Mouse (Mus musculus) neural tube, embryonic 15.5 days (tissue): ENCODE measurements around the gene 5031439G07Rik. TPM values are rescaled to one million over a fixed set of nuclear protein-coding genes. Genes with fewer than 3 reads are reported as not detected.
A peak's percentile ranks its signal among the peaks of the same experiment; 100 is the strongest.
"Not testable (repeated sequence)": the region's sequence is repeated elsewhere in the genome, so short reads cannot be mapped to it uniquely, and the experiment has no call there.

Experiments used
- ATAC-seq: fragments of 200-750 bp; cut with Nextera tagmentation; 2 replicates; pipeline ENCODE4 v1.8.0; 2017; ENCODE audit warnings: mild to moderate bottlenecking, moderate TSS enrichment, moderate library complexity; ENCODE audit not compliant: low FRiP score
- H3K27ac ChIP-seq: fragments of 300-500 bp; sonication (generic); replicated peaks from 2 replicates; pipeline ENCODE4 v1.5.1; 2015; ENCODE audit warnings: mild to moderate bottlenecking, inconsistent platforms
- H3K27me3 ChIP-seq: fragments of 300-500 bp; sonication (generic); replicated peaks from 2 replicates; pipeline ENCODE4 v1.6.1; 2015; ENCODE audit warnings: inconsistent platforms
- H3K36me3 ChIP-seq: fragments of 300-500 bp; sonication (generic); 2 replicates; pipeline ENCODE4 v1.6.1; 2015; ENCODE audit warnings: inconsistent platforms
- H3K4me1 ChIP-seq: fragments of 300-500 bp; sonication (generic); 2 replicates; pipeline ENCODE4 v1.6.1; 2015; ENCODE audit warnings: inconsistent platforms
- H3K4me2 ChIP-seq: fragments of 300-500 bp; sonication (generic); 2 replicates; pipeline ENCODE4 v1.6.1; 2015; ENCODE audit warnings: inconsistent platforms, mild to moderate bottlenecking, moderate library complexity
- H3K4me3 ChIP-seq: fragments of 300-500 bp; sonication (generic); replicated peaks from 2 replicates; pipeline ENCODE4 v1.5.1; 2015; ENCODE audit warnings: mild to moderate bottlenecking, inconsistent platforms
- H3K9ac ChIP-seq: fragments of 300-500 bp; sonication (generic); replicated peaks from 2 replicates; pipeline ENCODE4 v1.6.1; 2015; ENCODE audit warnings: mild to moderate bottlenecking, inconsistent platforms
- H3K9me3 ChIP-seq: fragments of 300-500 bp; sonication (generic); replicated peaks from 2 replicates; pipeline ENCODE4 v1.6.1; 2016; ENCODE audit warnings: inconsistent platforms
- WGBS: fragments of 180-500 bp; shearing (Covaris S2); methylation state at CpG from one replicate; pipeline ENCODE4 v1.1.7; 2015; ENCODE audit warnings: mixed read lengths; 5-methylcytosine and 5-hydroxymethylcytosine counted together
- microRNA-seq: library from miRNA; unstranded; fragments of <30 nt; microRNA quantifications from one replicate; pipeline ENCODE4, GENCODE M21; 2017
- polyA plus RNA-seq: library from polyadenylated mRNA; unstranded; fragments of >200 nt; fragmentation: Nextera tagmentation; extraction: Ambion mirVana; gene quantifications from 2 replicates; pipeline ENCODE4 v1.2.1, GENCODE M21; 2015

5031439G07Rik gene
- polyA plus RNA-seq, 1 experiment from 2014 or later: 24.9 TPM

GRCm38 (mm10) chr15:84898077-84898476 lies 90.3 kb downstream of the 5031439G07Rik start:
- Histone ChIP-seq H3K4me1 (peaks cover 18% of the 10 kb centered on the region), H3K9me3 (no peaks in the 10 kb centered on the region), H3K36me3 (no peaks in the 10 kb centered on the region), H3K27ac (peak overlapping the region; percentile 80), H3K27me3 (no peaks in the 10 kb centered on the region), H3K4me3 (no peak overlapping the region), H3K4me2 (peak overlapping the region; percentile 42), H3K9ac (no peak overlapping the region; the same call in 1 of the 2 replicates)
- 9% methylated on average over 7 of the region's 7 CpGs for WGBS
- peak; percentile 87 for ATAC-seq

- Histone ChIP-seq H3K36me3 (no peaks in the 10 kb centered on the region), H3K4me2 (no peak overlapping the region), H3K9me3 (no peaks in the 10 kb centered on the region), H3K9ac (no peak overlapping the region), H3K27me3 (no peaks in the 10 kb centered on the region), H3K27ac (no peak overlapping the region), H3K4me3 (no peak overlapping the region), H3K4me1 (peaks cover 16% of the 10 kb centered on the region)
- 83% methylated on average over 1 of the region's 1 CpGs for WGBS
- no peak for ATAC-seq
These were observed 91.7 kb downstream of the 5031439G07Rik start for GRCm38 (mm10) chr15:84896664-84897063.

GRCm38 (mm10) chr15:84896216-84896615 lies 92.1 kb downstream of the 5031439G07Rik start:
- not testable (repeated sequence) for ATAC-seq, H3K4me3 ChIP-seq, H3K9ac ChIP-seq, H3K27ac ChIP-seq, H3K9me3 ChIP-seq, H3K27me3 ChIP-seq, H3K4me2 ChIP-seq, H3K36me3 ChIP-seq
- 70% methylated on average over 10 of the region's 10 CpGs for WGBS
- peaks cover 16% of the 10 kb centered on the region for H3K4me1 ChIP-seq

Small RNA genes within 50 kb of the gene (microRNA-seq; reads per million reads assigned to microRNA genes)
- 23.7 reads per million, percentile 33 among the genes with 10 or more reads in this experiment for gene Mir1249

Other genes with a start within 250 kb of the 5031439G07Rik start
- gene Phf21b, start 132.5 kb downstream of the 5031439G07Rik start, polyA plus RNA-seq: 2.6 and 3.3 TPM in 2 replicates
- 1.1 TPM in 2 replicates for gene Gm29666, start 68.5 kb downstream of the 5031439G07Rik start, polyA plus RNA-seq
- 21.5 and 27.5 TPM in 2 replicates for gene Nup50, start 65.1 kb downstream of the 5031439G07Rik start, polyA plus RNA-seq
- gene Upk3a, start 28.6 kb upstream of the 5031439G07Rik start, polyA plus RNA-seq: 0.38 and 0.74 TPM in 2 replicates
- gene Fam118a, start 40.4 kb upstream of the 5031439G07Rik start, polyA plus RNA-seq: 28.5 and 28.8 TPM in 2 replicates
- gene Smc1b, start 143.4 kb upstream of the 5031439G07Rik start, polyA plus RNA-seq: 0.19 and 0.23 TPM in 2 replicates
- 0.68 and 0.84 TPM in 2 replicates for gene Ribc2, start 143.5 kb upstream of the 5031439G07Rik start, polyA plus RNA-seq
- 54.2 and 65.8 TPM in 2 replicates for gene Fbln1, start 217.4 kb upstream of the 5031439G07Rik start, polyA plus RNA-seq